Mouse (Mus musculus) stomach, embryonic 14.5 days (tissue): ENCODE results near the gene Snrpa. TPM values are rescaled to one million over a fixed set of nuclear protein-coding genes. Genes with fewer than 3 reads are reported as not detected.
"Not testable (repeated sequence)": the region's sequence is repeated elsewhere in the genome, so short reads cannot be mapped to it uniquely, and the experiment has no call there.

ENCODE experiments used
- ATAC-seq: fragments of 200-750 bp; cut with Nextera tagmentation; 2 replicates; pipeline ENCODE4 v1.8.0; 2017; ENCODE audit warnings: low read depth, moderate TSS enrichment; ENCODE audit not compliant: insufficient number of reproducible peaks, insufficient read depth, low FRiP score
- H3K27ac ChIP-seq: fragments of 300-500 bp; sonication (generic); 2 replicates; pipeline ENCODE4 v1.5.1; 2014; ENCODE audit warnings: mild to moderate bottlenecking, low read length, moderate library complexity, mixed read lengths
- H3K27me3 ChIP-seq: fragments of 300-500 bp; sonication (generic); 2 replicates; pipeline ENCODE4 v1.6.1; 2014; ENCODE audit warnings: low read length, control low read depth, mixed read lengths; ENCODE audit not compliant: control insufficient read depth, insufficient read depth
- H3K36me3 ChIP-seq: fragments of 300-500 bp; sonication (generic); 2 replicates; pipeline ENCODE4 v1.6.1; 2014; ENCODE audit warnings: mild to moderate bottlenecking, control low read depth, low read length, moderate library complexity, mixed read lengths; ENCODE audit not compliant: control insufficient read depth, insufficient read depth
- H3K4me1 ChIP-seq: fragments of 300-500 bp; sonication (generic); 2 replicates; pipeline ENCODE4 v1.6.1; 2014; ENCODE audit warnings: low read length, control low read depth, mixed read lengths; ENCODE audit not compliant: control insufficient read depth, insufficient read depth
- H3K4me2 ChIP-seq: fragments of 300-500 bp; sonication (generic); replicated peaks from 2 replicates; pipeline ENCODE4 v1.6.1; 2014; ENCODE audit warnings: low read depth, low read length, control low read depth
- H3K4me3 ChIP-seq: fragments of 300-500 bp; sonication (generic); 2 replicates; pipeline ENCODE4 v1.5.1; 2014; ENCODE audit warnings: low read depth, low read length, control low read depth
- H3K9ac ChIP-seq: fragments of 300-500 bp; sonication (generic); replicated peaks from 2 replicates; pipeline ENCODE4 v1.6.1; 2014; ENCODE audit warnings: low read depth, mild to moderate bottlenecking, control low read depth, low read length, moderate library complexity, mixed read lengths
- H3K9me3 ChIP-seq: fragments of 300-500 bp; sonication (generic); 2 replicates; pipeline ENCODE4 v1.6.1; 2016; ENCODE audit warnings: low read depth, low read length, control low read depth; ENCODE audit not compliant: control insufficient read depth
- WGBS: fragments of 180-500 bp; shearing (Covaris S2); extraction: QIAGEN DNeasy Blood & Tissue Kit; methylation state at CpG from one replicate; pipeline ENCODE4 v1.1.7; 2014; 5-methylcytosine and 5-hydroxymethylcytosine counted together
- polyA plus RNA-seq: library from polyadenylated mRNA; unstranded; fragments of >200 nt; fragmentation: Nextera tagmentation; extraction: Ambion mirVana; gene quantifications from 2 replicates; pipeline ENCODE4 v1.2.1, GENCODE M21; 2014

Snrpa gene
- polyA plus RNA-seq = 260 and 274 TPM in 2 replicates

- Histone ChIP-seq H3K4me1 (peaks cover 12% of the 10 kb centered on the region; the same call in 1 of the 2 replicates), H3K4me2 (peak within 1 kb of the TSS; percentile 94), H3K9ac (peak within 1 kb of the TSS; percentile 90), H3K36me3 (peaks cover 28% of the 10 kb centered on the region), H3K9me3 (no peaks in the 10 kb centered on the region), H3K27ac (peak within 1 kb of the TSS; percentile 99), H3K4me3 (peak within 1 kb of the TSS; percentile 79), H3K27me3 (no peaks in the 10 kb centered on the region)
- peak; percentile 99 for ATAC-seq
- 1% methylated on average over 64 of the region's 64 CpGs for WGBS
These were observed at the start of gene Snrpa, which contains the start of gene BC024978 for GRCm38 (mm10) chr7:27195681-27196611. Gene Snrpa, minus strand, starts transcription at chr7:27196271. Gene BC024978, plus strand, starts transcription at chr7:27195781.

- 88% methylated on average over 2 of the region's 2 CpGs for WGBS
- H3K27me3 ChIP-seq, H3K9me3 ChIP-seq, H3K4me1 ChIP-seq, H3K4me3 ChIP-seq, ATAC-seq, H3K9ac ChIP-seq, H3K27ac ChIP-seq, H3K4me2 ChIP-seq: not testable (repeated sequence)
- H3K36me3 ChIP-seq = peaks cover 22% of the 10 kb centered on the region
These were observed 48.0 kb upstream of the Snrpa start for GRCm38 (mm10) chr7:27244088-27244487.

GRCm38 (mm10) chr7:27243211-27243610, 47.1 kb upstream of the Snrpa start:
- H3K27me3 ChIP-seq = no peaks in the 10 kb centered on the region
- no peak overlapping the region for H3K4me3 ChIP-seq
- H3K4me1 ChIP-seq = no peaks in the 10 kb centered on the region
- H3K27ac ChIP-seq = no peak overlapping the region
- H3K9me3 ChIP-seq = no peaks in the 10 kb centered on the region
- peaks cover 22% of the 10 kb centered on the region for H3K36me3 ChIP-seq
- no peak overlapping the region for H3K4me2 ChIP-seq
- WGBS = 51% methylated on average over 8 of the region's 8 CpGs
- no peak overlapping the region for H3K9ac ChIP-seq
- no peak for ATAC-seq

GRCm38 (mm10) chr7:27238568-27238967, 42.5 kb upstream of the Snrpa start:
- ATAC-seq = no peak
- Histone ChIP-seq H3K4me3 (no peak overlapping the region), H3K4me2 (no peak overlapping the region), H3K27ac (no peak overlapping the region), H3K27me3 (no peaks in the 10 kb centered on the region), H3K9ac (no peak overlapping the region), H3K36me3 (peaks cover 20% of the 10 kb centered on the region; the same call in 1 of the 2 replicates), H3K4me1 (peaks cover 6% of the 10 kb centered on the region), H3K9me3 (no peaks in the 10 kb centered on the region)
- WGBS = 85% methylated on average over 5 of the region's 5 CpGs

- H3K9me3 ChIP-seq = no peaks in the 10 kb centered on the region
- H3K27ac ChIP-seq = no peak overlapping the region
- H3K27me3 ChIP-seq = no peaks in the 10 kb centered on the region
- ATAC-seq = no peak
- H3K4me3 ChIP-seq = no peak overlapping the region
- no peak overlapping the region for H3K4me2 ChIP-seq
- H3K9ac ChIP-seq = no peak overlapping the region
- WGBS = 79% methylated on average over 2 of the region's 2 CpGs
- H3K4me1 ChIP-seq = peaks cover 9% of the 10 kb centered on the region
- peaks cover 15% of the 10 kb centered on the region; the same call in 1 of the 2 replicates for H3K36me3 ChIP-seq
These were observed 41.5 kb upstream of the Snrpa start for GRCm38 (mm10) chr7:27237527-27237926.

- H3K27me3 ChIP-seq = no peaks in the 10 kb centered on the region
- WGBS = 82% methylated on average over 2 of the region's 2 CpGs
- H3K4me3 ChIP-seq = no peak overlapping the region
- no peak for ATAC-seq
- no peak overlapping the region for H3K27ac ChIP-seq
- H3K9ac ChIP-seq = no peak overlapping the region
- H3K9me3 ChIP-seq = no peaks in the 10 kb centered on the region
- H3K4me1 ChIP-seq = peaks cover 9% of the 10 kb centered on the region
- peaks cover 7% of the 10 kb centered on the region; the same call in 1 of the 2 replicates for H3K36me3 ChIP-seq
- no peak overlapping the region for H3K4me2 ChIP-seq
These were observed 39.7 kb upstream of the Snrpa start for GRCm38 (mm10) chr7:27235726-27236125.

DNA sequence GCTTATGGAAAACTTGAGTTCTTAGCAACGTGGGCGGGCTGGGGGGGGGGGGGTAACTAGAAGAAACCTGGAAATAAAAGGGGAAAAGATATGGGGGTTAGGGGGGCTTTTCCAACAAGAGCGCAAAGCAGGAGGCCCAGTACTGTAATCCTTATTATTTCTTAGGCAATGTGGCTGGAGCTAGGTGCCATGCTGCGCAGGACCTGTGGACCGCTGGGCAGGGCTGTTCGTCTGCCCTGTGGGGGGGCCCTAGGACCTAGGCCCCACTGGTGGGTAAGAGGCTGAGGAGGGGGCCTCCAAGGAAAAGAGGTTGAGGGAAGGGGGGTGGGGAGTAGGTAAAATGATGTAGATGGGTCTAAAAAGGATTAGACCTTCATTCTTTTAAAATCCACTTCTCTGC, 37.2 kb upstream of the Snrpa start:
- H3K4me3 ChIP-seq = peak overlapping the region; percentile 44
- no peaks in the 10 kb centered on the region for H3K27me3 ChIP-seq
- H3K36me3 ChIP-seq = no peaks in the 10 kb centered on the region
- peak overlapping the region; percentile 56 for H3K4me2 ChIP-seq
- ATAC-seq = no peak
- 5% methylated on average over 6 of the region's 6 CpGs for WGBS
- no peaks in the 10 kb centered on the region for H3K9me3 ChIP-seq
- peak overlapping the region; percentile 56; the same call in 1 of the 2 replicates for H3K27ac ChIP-seq
- peak overlapping the region; percentile 31; the same call in 1 of the 2 replicates for H3K9ac ChIP-seq
- H3K4me1 ChIP-seq = peaks cover 9% of the 10 kb centered on the region

DNA sequence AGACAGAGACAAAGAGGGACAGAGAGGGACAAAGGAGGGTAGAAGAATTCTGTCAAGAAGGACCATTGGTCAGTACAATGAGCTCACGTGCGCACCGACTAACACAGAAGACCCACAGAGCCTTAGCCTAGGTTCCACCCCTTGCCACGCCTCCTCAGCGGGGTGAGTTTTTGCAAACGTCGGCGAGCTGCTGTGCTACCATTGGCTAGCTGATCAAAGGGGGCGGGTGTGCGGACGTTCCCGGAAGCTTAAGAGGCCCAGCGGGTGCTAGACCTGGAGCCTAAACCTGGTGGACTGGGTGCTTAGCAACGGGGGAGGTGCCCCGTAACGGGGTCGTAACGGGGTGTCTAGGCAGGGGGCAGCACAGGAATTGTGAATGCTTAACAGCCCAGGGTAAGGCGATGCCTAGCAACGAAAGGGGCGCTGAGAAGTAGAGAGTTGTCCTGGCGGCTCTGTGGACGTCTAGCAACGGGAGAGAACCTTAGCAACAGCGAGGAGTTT, 36.8 kb upstream of the Snrpa start, which contains the start of gene Coq8b:
Gene Coq8b, plus strand, starts transcription at position 243 of the 501 bp plus-strand sequence.
- H3K27me3 ChIP-seq = no peaks in the 10 kb centered on the region
- H3K9ac ChIP-seq = peak within 1 kb of the TSS; percentile 31; the same call in 1 of the 2 replicates
- peak within 1 kb of the TSS; percentile 56 for H3K4me2 ChIP-seq
- WGBS = under 1% methylated on average over 25 of the region's 25 CpGs
- peak within 1 kb of the TSS; percentile 56; the same call in 1 of the 2 replicates for H3K27ac ChIP-seq
- H3K9me3 ChIP-seq = no peaks in the 10 kb centered on the region
- peak; percentile 93 for ATAC-seq
- peaks cover 9% of the 10 kb centered on the region for H3K4me1 ChIP-seq
- H3K4me3 ChIP-seq = peak within 1 kb of the TSS; percentile 44
- H3K36me3 ChIP-seq = no peaks in the 10 kb centered on the region
